Mouse (Mus musculus) neural tube, embryonic 13.5 days (tissue): ENCODE data around the gene Mme. TPM values are rescaled to one million over a fixed set of nuclear protein-coding genes. Genes with fewer than 3 reads are reported as not detected.

ENCODE experiments used
- ATAC-seq: fragments of 200-750 bp; cut with Nextera tagmentation; 2 replicates; pipeline ENCODE4 v1.8.0; 2017; ENCODE audit warnings: low read depth, mild to moderate bottlenecking, moderate TSS enrichment, moderate library complexity
- H3K27ac ChIP-seq: fragments of 300-500 bp; sonication (generic); replicated peaks from 2 replicates; pipeline ENCODE4 v1.5.1; 2015; ENCODE audit warnings: moderate library complexity, mild to moderate bottlenecking, inconsistent platforms
- H3K27me3 ChIP-seq: fragments of 300-500 bp; sonication (generic); 2 replicates; pipeline ENCODE4 v1.6.1; 2015; ENCODE audit warnings: mild to moderate bottlenecking, inconsistent platforms
- H3K36me3 ChIP-seq: fragments of 300-500 bp; sonication (generic); 2 replicates; pipeline ENCODE4 v1.6.1; 2015; ENCODE audit warnings: mild to moderate bottlenecking, inconsistent platforms
- H3K4me1 ChIP-seq: fragments of 300-500 bp; sonication (generic); replicated peaks from 2 replicates; pipeline ENCODE4 v1.6.1; 2015; ENCODE audit warnings: inconsistent platforms
- H3K4me2 ChIP-seq: fragments of 300-500 bp; sonication (generic); 2 replicates; pipeline ENCODE4 v1.6.1; 2015; ENCODE audit warnings: inconsistent platforms, mild to moderate bottlenecking, moderate library complexity
- H3K4me3 ChIP-seq: fragments of 300-500 bp; sonication (generic); 2 replicates; pipeline ENCODE4 v1.5.1; 2015; ENCODE audit warnings: mild to moderate bottlenecking, inconsistent platforms
- H3K9ac ChIP-seq: fragments of 300-500 bp; sonication (generic); 2 replicates; pipeline ENCODE4 v1.6.1; 2015; ENCODE audit warnings: moderate library complexity, mild to moderate bottlenecking, inconsistent platforms
- H3K9me3 ChIP-seq: fragments of 300-500 bp; sonication (generic); 2 replicates; pipeline ENCODE4 v1.6.1; 2016; ENCODE audit warnings: inconsistent platforms
- polyA plus RNA-seq: library from polyadenylated mRNA; unstranded; fragments of >200 nt; fragmentation: Nextera tagmentation; extraction: Ambion mirVana; gene quantifications from 2 replicates; pipeline ENCODE4 v1.2.1, GENCODE M21; 2015

The Mme gene
- polyA plus RNA-seq, 1 experiment from 2014 or later = 3.9 TPM

DNA sequence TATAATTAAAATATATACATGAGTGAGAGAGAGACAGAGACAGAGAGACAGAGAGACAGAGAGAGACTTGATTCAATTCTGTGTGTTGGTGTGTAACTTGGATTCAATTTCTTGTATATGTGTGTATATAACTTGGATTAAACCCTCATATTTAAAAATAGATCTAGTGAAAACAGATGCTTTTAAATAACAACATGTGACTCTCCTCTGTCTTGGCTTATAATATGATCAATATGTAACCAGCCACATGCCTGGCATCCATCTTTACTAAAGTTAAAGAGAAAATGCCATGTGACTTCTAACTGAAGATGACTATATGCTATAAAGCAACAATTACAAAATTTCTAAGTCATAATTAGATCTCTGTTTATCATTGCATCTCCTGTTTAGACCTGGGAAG, 182.2 kb downstream of the Mme start:
- no peaks in the 10 kb centered on the region for H3K4me1 ChIP-seq
- H3K4me3 ChIP-seq = no peak overlapping the region
- no peaks in the 10 kb centered on the region for H3K9me3 ChIP-seq
- ATAC-seq = no peak
- no peak overlapping the region for H3K9ac ChIP-seq
- no peak overlapping the region for H3K27ac ChIP-seq
- H3K36me3 ChIP-seq = no peaks in the 10 kb centered on the region
- no peak overlapping the region for H3K4me2 ChIP-seq
- H3K27me3 ChIP-seq = no peaks in the 10 kb centered on the region

Other genes with a start within 250 kb of the Mme start
- gene Gm34302, start 242.3 kb downstream of the Mme start, polyA plus RNA-seq = not detected in 2 replicates